Mouse (Mus musculus) cerebellum, adult 2 months (tissue): Measurements from ENCODE around the gene Rab5if.

Experiments
- CTCF ChIP-seq: fragments of 200-500 bp; IDR thresholded peaks from 2 replicates; pipeline ENCODE4 v1.5.1; 2011; ENCODE audit warnings: low read depth, mild to moderate bottlenecking, control low read depth, low read length, moderate library complexity, borderline replicate concordance; ENCODE audit not compliant: insufficient read depth
- POLR2A ChIP-seq: fragments of 200-500 bp; IDR thresholded peaks from 2 replicates; pipeline ENCODE4 v1.6.1; 2011; ENCODE audit warnings: low read length, control low read depth, borderline replicate concordance; ENCODE audit not compliant: insufficient read depth

DNA sequence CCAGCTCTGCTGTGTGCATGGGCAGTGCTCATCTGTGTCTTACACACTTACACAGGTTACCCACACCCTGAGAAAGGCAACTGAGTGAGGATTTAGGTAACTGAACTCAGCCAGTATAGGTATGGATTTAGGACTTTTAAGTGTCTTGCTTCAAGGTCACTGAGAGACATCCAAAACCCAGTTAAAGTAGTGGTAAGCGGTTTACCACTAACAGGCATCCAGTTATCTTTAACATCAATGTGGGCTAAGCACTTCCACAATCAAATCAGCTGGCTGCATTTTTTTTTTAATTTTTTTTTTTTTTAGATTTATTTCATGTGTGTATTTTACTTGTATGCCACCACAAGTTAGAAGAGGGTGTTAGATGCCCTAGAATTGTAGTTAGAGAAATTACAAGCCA lies 6.6 kb upstream of the Rab5if start:
- no peak for TF ChIP-seq CTCF
- TF ChIP-seq POLR2A: no peak
